Mouse (Mus musculus): ENCODE measurements around the gene Hnrnpf. TPM values are rescaled to one million over a fixed set of nuclear protein-coding genes. Genes with fewer than 3 reads are reported as not detected.

The Hnrnpf gene
- total RNA-seq, 4 experiments from 2014 or later = 170 to 189 (median 180) TPM

Small RNA genes within 50 kb of the gene (microRNA-seq; reads per million reads assigned to microRNA genes)
- gene Gm25535 = not detected

Other genes starting within 250 kb of the Hnrnpf start
- gene Zfp637, start 59.1 kb upstream of the Hnrnpf start, total RNA-seq (2022) = 10 to 100 TPM; 26.2 to 33.8 (median 29.0) TPM
- gene Zfp239, start 38.2 kb upstream of the Hnrnpf start, total RNA-seq (2022) = under 1 TPM in 3 of 4 experiments, not detected in 1; 0.22 to 0.41 (median 0.26) TPM
- not detected for gene Fxyd4, start 37.4 kb downstream of the Hnrnpf start, total RNA-seq (2022)
- gene Rasgef1a, start 111.1 kb downstream of the Hnrnpf start, total RNA-seq (2022) = under 1 TPM; 0.35 to 0.69 (median 0.42) TPM
- gene Csgalnact2, start 238.8 kb downstream of the Hnrnpf start, total RNA-seq (2022) = 10 to 100 TPM; 18.7 to 20.1 (median 19.6) TPM

Measured in heart, adult 8-10 months (tissue).